Mouse (Mus musculus) embryonic stem cell, embryonic (primary cell): ENCODE measurements around the gene Gm21904.
"Not testable (repeated sequence)": the region's sequence is repeated elsewhere in the genome, so short reads cannot be mapped to it uniquely, and the experiment has no call there.

ENCODE experiments used
- CTCF ChIA-PET, 4 experiments: fragments of 300-600 bp in 2 of 4; fragments of 350-600 bp in 2 of 4; sonication (Branson Sonifier 250); formaldehyde crosslinking; loops; one replicate each; lab custom pipeline; 2022; ENCODE audit warnings: inconsistent platforms in 2 of 4; lab: Charles Lee
- POLR2A ChIA-PET, 4 experiments: fragments of 300-600 bp in 2 of 4; fragments of 350-600 bp in 2 of 4; sonication (Branson Sonifier 250); formaldehyde crosslinking; loops; one replicate each; lab custom pipeline; 2022; ENCODE audit warnings: antibody characterized with exemption in 4 of 4, inconsistent platforms in 1 of 4; lab: Charles Lee

The Gm21904 gene

GRCm38 (mm10) chrY:17846166-17846565 is at the start of gene Gm21904:
Gene Gm21904, minus strand, starts transcription at chrY:17846266.
- CTCF ChIA-PET, POLR2A ChIA-PET: not testable (repeated sequence)

GRCm38 (mm10) chrY:17874441-17874840 is 28.4 kb upstream of the Gm21904 start, which contains the start of the genes Gm20772 and Gm20831:
Gene Gm20772, plus strand, starts transcription at chrY:17874741.
Gene Gm20831, plus strand, starts transcription at chrY:17874741.
- CTCF ChIA-PET, POLR2A ChIA-PET: not testable (repeated sequence)
